Mouse (Mus musculus): ENCODE results near the gene Ddit4. TPM values are rescaled to one million over a fixed set of nuclear protein-coding genes. Genes with fewer than 3 reads are reported as not detected.

Gene Ddit4
- polyA plus RNA-seq, 1 experiment from 2014 or later: 77.0 TPM

GRCm38 (mm10) chr10:59953564-59954039 is 2.0 kb upstream of the Ddit4 start:
- peaks cover 51% of the 10 kb centered on the region for H3K4me1 ChIP-seq
- ATAC-seq (ENCODE audit: low FRiP score, low read depth): no peak
- H3K9ac ChIP-seq: no peak overlapping the region
- WGBS: 47% methylated on average over 7 of the region's 7 CpGs
- H3K27ac ChIP-seq: no peak overlapping the region
- H3K9me3 ChIP-seq: no peaks in the 10 kb centered on the region
- H3K36me3 ChIP-seq: peaks cover 15% of the 10 kb centered on the region
- no peaks in the 10 kb centered on the region for H3K27me3 ChIP-seq
- no peak overlapping the region for H3K4me3 ChIP-seq
- no peak overlapping the region for H3K4me2 ChIP-seq (replicated peaks)

DNA sequence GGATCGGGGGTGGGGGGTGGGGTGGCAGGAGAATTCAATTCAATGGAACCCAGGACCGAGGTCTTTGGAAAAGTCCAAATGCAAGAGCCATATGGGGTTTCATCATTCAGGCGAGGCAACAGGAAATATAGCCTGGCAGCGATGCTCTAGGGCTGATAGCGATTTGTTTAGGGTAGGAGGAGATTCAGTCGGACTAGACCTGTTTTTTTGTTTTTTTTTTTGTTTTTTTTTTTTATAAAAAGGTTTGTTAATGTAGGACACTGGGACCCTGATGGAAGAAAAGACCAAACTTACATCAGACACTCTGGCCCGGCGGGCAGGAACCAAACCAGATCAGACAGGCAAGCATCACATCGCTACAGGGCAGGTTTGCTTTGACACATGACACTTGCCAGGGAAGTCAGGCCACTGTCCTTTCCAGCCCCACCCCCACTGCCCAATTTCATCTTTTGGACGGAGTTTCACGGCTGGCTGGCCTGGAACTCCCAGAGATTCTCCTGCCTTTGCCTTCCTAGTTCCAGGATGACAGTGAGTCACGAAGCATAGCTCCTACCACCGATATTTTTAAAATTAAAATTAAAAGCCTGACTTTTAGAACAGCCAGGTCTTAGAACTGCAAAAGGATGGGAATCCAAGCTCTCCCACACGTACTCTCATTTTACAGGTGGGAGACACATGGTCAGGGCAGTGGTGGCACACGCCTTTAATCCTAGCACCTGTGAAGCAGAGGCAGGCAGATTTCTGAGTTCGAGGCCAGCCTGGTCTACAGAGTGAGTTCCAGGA is 1.3 kb upstream of the Ddit4 start:
- H3K27ac ChIP-seq: peak overlapping the region; percentile 95
- H3K27me3 ChIP-seq: no peaks in the 10 kb centered on the region
- H3K4me1 ChIP-seq: peaks cover 51% of the 10 kb centered on the region
- H3K4me2 ChIP-seq (replicated peaks): peak overlapping the region; percentile 90
- H3K9ac ChIP-seq: peak overlapping the region; percentile 78
- 20% methylated on average over 16 of the region's 16 CpGs for WGBS
- ATAC-seq (ENCODE audit: low FRiP score, low read depth): no peak
- no peaks in the 10 kb centered on the region for H3K9me3 ChIP-seq
- peaks cover 15% of the 10 kb centered on the region for H3K36me3 ChIP-seq
- peak overlapping the region; percentile 95 for H3K4me3 ChIP-seq

DNA sequence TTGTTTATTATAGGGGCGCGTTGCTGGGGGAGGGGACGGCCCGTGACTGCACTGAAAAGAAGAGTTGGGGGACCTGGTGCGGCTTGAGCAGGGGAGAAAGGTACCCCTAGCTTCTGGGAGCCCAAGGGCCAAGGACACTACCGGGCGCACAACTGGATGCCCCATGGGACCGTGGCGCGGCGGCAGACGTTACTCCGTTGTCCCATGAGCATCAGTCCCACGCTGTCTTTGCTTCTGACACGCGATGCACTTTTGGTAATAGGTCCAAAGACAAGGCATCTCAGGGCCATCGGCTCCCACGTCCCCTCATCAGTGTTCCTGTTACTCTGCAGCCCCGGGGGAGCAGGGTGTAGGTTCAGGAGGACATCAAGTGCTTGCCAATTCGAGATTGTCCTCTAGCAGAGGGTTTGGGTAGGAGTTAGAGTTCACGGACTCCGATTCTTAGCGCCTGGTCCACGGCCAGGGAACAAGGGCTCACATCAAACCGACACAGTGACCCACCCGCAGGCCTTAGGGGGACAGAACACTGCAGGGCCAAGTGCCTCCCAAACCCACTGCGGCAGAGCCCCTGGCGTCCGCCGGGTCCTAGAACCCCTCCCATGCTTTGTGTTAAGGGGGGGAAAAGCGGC is 632 bp upstream of the Ddit4 start:
- under 1% methylated on average over 31 of the region's 31 CpGs for WGBS
- peaks cover 46% of the 10 kb centered on the region for H3K4me1 ChIP-seq
- H3K9me3 ChIP-seq: no peaks in the 10 kb centered on the region
- H3K4me2 ChIP-seq (replicated peaks): peak overlapping the region; percentile 90
- H3K36me3 ChIP-seq: peaks cover 15% of the 10 kb centered on the region
- H3K27ac ChIP-seq: peak overlapping the region; percentile 95
- ATAC-seq (ENCODE audit: low FRiP score, low read depth): peak; percentile 24; the same call in 1 of the 2 replicates
- peak overlapping the region; percentile 95 for H3K4me3 ChIP-seq
- peak overlapping the region; percentile 78 for H3K9ac ChIP-seq
- no peaks in the 10 kb centered on the region for H3K27me3 ChIP-seq

DNA sequence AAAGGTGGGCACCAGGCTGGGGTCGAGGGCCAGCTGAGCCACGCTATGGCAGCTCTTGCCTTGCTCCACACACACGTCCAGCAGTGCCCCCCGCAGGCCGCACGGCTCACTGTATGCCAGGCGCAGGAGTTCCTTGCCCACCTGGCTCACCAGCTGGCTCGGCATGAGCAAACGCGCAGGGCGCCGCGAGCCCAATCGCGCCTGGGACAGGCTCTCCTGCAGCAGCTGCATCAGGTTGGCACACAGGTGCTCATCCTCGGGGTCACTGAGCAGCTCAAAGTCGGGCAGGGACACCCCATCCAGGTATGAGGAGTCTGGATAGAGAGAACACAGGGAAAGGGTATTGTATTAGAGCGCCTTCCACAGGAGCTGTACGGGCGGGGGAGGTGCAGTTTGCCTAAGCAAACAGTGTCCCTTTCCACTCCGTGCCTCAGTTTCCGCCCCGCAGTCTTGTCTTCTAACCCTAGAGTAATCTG is 880 bp downstream of the Ddit4 start:
- peak overlapping the region; percentile 90 for H3K4me2 ChIP-seq (replicated peaks)
- 0 out of 2 replicates have a peak, but pooled peaks have one; percentile 9 for ATAC-seq (ENCODE audit: low FRiP score, low read depth)
- under 1% methylated on average over 23 of the region's 23 CpGs for WGBS

GRCm38 (mm10) chr10:59949783-59950605 is 1.6 kb downstream of the Ddit4 start:
- Histone ChIP-seq H3K27me3 (no peaks in the 10 kb centered on the region), H3K4me1 (peaks cover 35% of the 10 kb centered on the region), H3K4me2 (replicated peaks) (peak overlapping the region; percentile 90), H3K4me3 (peak overlapping the region; percentile 95), H3K9ac (peak overlapping the region; percentile 98), H3K36me3 (peaks cover 15% of the 10 kb centered on the region), H3K9me3 (no peaks in the 10 kb centered on the region), H3K27ac (peak overlapping the region; percentile 91)
- ATAC-seq (ENCODE audit: low FRiP score, low read depth): no peak
- WGBS: 37% methylated on average over 15 of the region's 15 CpGs

More for the DNA sequence above, 880 bp downstream of the Ddit4 start:
- H3K9ac ChIP-seq: peak overlapping the region; percentile 98
- peak overlapping the region; percentile 95 for H3K4me3 ChIP-seq
- no peaks in the 10 kb centered on the region for H3K9me3 ChIP-seq
- H3K27ac ChIP-seq: peak overlapping the region; percentile 91
- no peaks in the 10 kb centered on the region for H3K27me3 ChIP-seq
- peaks cover 15% of the 10 kb centered on the region for H3K36me3 ChIP-seq
- peaks cover 35% of the 10 kb centered on the region for H3K4me1 ChIP-seq

- Histone ChIP-seq H3K9me3 (no peaks in the 10 kb centered on the region), H3K27ac (peak overlapping the region; percentile 23; the same call in 1 of the 2 replicates), H3K36me3 (peaks cover 15% of the 10 kb centered on the region), H3K9ac (peak overlapping the region; percentile 98), H3K4me3 (peak overlapping the region; percentile 95), H3K4me2 (replicated peaks) (peak overlapping the region; percentile 90), H3K4me1 (peaks cover 35% of the 10 kb centered on the region), H3K27me3 (no peaks in the 10 kb centered on the region)
- ATAC-seq (ENCODE audit: low FRiP score, low read depth): no peak
- 76% methylated on average over 1 of the region's 1 CpGs for WGBS
Measured at GRCm38 (mm10) chr10:59949255-59949648, 2.4 kb downstream of the Ddit4 start.

DNA sequence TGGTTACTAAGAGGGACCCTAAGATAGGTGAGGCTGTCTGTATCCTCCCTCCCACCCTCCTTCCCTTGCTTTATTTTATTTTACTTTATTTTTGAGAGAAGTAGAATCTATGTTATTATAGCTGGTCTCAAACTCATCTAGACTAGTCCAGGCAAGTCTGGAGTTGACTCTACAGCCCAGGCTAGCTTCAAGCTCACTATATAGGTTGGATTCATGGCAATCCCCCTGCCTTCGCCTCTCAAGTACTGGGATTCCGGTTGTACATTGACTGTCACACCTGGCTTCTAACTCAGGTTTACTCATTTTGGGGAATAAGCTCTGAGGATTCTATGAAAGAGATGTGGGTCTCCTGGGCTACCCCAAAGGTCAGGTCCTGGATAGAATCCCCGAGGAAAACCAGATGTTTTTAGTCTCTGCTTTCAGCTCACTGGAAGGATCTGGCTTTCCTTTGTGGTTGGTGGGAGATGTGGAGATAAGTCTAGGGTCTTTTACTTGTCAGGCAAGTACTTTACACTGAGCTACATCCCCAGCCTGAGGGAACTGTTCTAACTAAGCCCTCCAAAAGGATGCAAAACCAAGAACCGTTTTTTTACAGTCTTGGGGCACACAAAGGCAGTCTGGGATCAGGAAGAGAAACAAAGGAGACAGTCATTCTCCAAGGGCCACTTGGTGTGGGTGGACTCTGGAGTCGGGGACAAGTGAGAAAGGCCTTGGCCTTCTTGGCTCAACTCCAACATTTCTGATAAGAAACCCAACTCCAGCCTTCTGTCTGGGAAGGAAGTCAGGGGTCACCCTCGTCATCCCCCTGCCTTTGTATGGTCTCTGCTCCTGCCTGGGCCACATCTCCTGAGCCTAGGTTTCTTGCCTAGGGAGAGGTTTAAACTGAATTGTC is 3.0 kb downstream of the Ddit4 start:
- H3K4me3 ChIP-seq: peak overlapping the region; percentile 95
- WGBS: 42% methylated on average over 6 of the region's 6 CpGs

DNA sequence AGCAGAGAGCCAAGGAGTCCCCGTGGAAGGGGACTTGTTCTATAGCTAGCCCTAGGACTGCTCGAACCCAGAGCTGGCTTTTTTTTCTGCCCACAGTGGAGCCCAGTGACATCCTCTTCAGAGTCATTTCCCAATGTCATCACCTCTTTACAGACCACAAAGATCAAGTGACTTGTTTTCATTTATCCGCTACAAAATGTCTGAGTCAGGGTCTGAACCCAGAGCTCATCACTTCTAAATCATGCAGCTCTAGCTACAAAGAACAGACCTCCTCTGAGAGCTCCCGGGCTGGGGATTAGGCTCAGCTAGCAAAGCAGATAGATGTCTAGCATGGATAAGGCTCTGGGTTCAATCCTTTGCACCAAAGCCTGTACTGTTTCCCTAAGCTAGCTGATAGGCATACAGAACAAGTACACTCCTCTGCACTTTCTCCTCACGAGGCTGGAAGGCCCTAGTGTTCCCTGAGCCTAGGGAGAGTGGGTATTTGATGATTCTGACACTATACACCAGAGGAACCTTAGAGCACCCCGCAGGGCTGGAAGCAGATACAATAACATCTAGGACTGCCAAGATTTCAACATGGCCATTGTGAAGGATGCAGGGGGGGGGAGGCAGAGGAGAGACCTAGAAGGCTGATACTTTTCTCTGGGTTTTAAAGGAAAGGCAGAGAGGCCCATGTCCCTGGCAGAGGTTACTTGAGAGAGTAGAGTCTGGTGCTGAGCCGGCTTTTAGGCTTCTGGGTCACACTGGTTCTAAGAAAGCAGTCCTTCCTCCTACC is 4.1 kb downstream of the Ddit4 start:
- Histone ChIP-seq H3K27me3 (no peaks in the 10 kb centered on the region), H3K36me3 (peaks cover 15% of the 10 kb centered on the region), H3K4me1 (peaks cover 42% of the 10 kb centered on the region), H3K4me2 (replicated peaks) (no peak overlapping the region), H3K9ac (no peak overlapping the region), H3K9me3 (no peaks in the 10 kb centered on the region), H3K27ac (peak overlapping the region; percentile 40; the same call in 1 of the 2 replicates), H3K4me3 (no peak overlapping the region)
- 65% methylated on average over 7 of the region's 7 CpGs for WGBS
- ATAC-seq (ENCODE audit: low FRiP score, low read depth): no peak

More for the DNA sequence above, 3.0 kb downstream of the Ddit4 start:
- Histone ChIP-seq H3K9ac (peak overlapping the region; percentile 98; the same call in 1 of the 2 replicates), H3K4me2 (replicated peaks) (peak overlapping the region; percentile 90), H3K36me3 (peaks cover 15% of the 10 kb centered on the region), H3K9me3 (no peaks in the 10 kb centered on the region), H3K27ac (peak overlapping the region; percentile 23; the same call in 1 of the 2 replicates), H3K4me1 (peaks cover 38% of the 10 kb centered on the region), H3K27me3 (no peaks in the 10 kb centered on the region)
- no peak for ATAC-seq (ENCODE audit: low FRiP score, low read depth)

GRCm38 (mm10) chr10:59946362-59946761 is 5.3 kb downstream of the Ddit4 start:
- no peak overlapping the region for H3K4me3 ChIP-seq
- peaks cover 49% of the 10 kb centered on the region for H3K4me1 ChIP-seq
- H3K27ac ChIP-seq: no peak overlapping the region
- H3K36me3 ChIP-seq: peaks cover 15% of the 10 kb centered on the region
- 81% methylated on average over 5 of the region's 5 CpGs for WGBS
- H3K9me3 ChIP-seq: no peaks in the 10 kb centered on the region
- no peak for ATAC-seq (ENCODE audit: low FRiP score, low read depth)
- no peak overlapping the region for H3K4me2 ChIP-seq (replicated peaks)
- H3K27me3 ChIP-seq: no peaks in the 10 kb centered on the region
- no peak overlapping the region for H3K9ac ChIP-seq

DNA sequence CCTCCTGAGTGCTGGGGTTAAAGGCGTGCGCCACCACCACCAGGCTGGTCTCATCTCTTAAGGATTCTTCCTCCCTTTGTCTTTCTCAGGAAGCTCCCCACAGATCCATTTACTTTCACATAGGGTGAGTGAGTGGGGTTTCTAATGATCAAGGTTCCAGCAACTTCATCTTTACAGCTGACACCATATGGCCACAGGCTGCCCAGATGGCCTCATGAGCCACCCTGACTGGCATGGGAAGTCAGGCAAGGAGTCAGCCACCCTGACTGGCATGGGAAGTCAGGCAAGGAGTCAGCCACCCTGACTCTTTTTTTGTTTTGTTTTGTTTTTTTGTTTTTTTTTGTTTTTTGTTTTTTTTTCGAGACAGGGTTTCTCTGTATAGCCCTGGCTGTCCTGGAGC is 6.2 kb downstream of the Ddit4 start:
- H3K4me1 ChIP-seq: peaks cover 48% of the 10 kb centered on the region
- no peak overlapping the region for H3K9ac ChIP-seq
- H3K27ac ChIP-seq: no peak overlapping the region
- H3K27me3 ChIP-seq: no peaks in the 10 kb centered on the region
- no peak for ATAC-seq (ENCODE audit: low FRiP score, low read depth)
- H3K36me3 ChIP-seq: peaks cover 15% of the 10 kb centered on the region
- no peak overlapping the region for H3K4me3 ChIP-seq
- 91% methylated on average over 3 of the region's 3 CpGs for WGBS
- H3K4me2 ChIP-seq (replicated peaks): no peak overlapping the region
- no peaks in the 10 kb centered on the region for H3K9me3 ChIP-seq

Measured in limb, embryonic 13.5 days (tissue).